Mouse (Mus musculus): ENCODE data around the gene Hmgb2.

DNA sequence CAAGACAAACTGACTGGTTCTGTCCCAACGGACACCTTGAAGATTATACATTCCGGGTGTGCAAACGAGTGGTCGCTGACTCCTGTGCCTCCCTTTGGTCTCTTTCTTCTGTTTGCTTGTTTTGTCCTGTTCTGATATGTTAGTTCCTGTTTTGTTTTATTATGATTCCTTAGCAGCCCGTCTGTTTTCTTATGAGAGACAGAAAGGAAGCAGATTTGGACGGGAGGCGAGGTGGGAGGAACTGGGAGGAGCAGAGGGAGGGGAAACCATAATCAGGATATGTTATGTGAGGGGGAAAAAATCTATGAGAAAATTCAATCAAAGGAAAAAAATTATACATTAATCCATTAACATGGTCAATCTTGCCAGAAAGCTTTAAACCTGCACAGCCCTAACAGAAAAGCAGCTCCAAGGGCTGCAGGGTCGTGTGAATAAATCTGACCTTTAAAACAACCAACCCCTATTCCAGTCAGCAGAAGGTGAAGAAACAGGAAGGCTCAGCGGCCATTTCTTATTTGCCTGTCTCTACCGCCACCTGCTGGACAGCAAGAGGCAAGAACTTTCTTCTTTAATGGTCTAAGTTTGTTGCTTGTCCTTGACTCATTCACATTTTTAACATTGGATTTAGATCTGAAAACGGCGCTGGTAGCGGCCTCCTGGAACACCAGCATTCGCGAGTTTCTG lies 19.1 kb downstream of the Hmgb2 start:
- peak; percentile 32 for TF ChIP-seq CTCF (IDR thresholded peaks at IDR 0.05; ENCODE audit: control insufficient read depth, insufficient read depth, insufficient read length)
- TF ChIP-seq USF1 (IDR thresholded peaks at IDR 0.05; ENCODE audit: low read depth), result no peak
- TF ChIP-seq CEBPB (IDR thresholded peaks at IDR 0.05; ENCODE audit: low read depth), result no peak
- no peak for TF ChIP-seq MYOG (IDR thresholded peaks at IDR 0.05; ENCODE audit: control insufficient read depth, extremely low read depth, insufficient read length)
- TF ChIP-seq FOSL1 (IDR thresholded peaks at IDR 0.05; ENCODE audit: insufficient read depth, low read length, poor library complexity, severe bottlenecking), result no peak
